Mouse (Mus musculus) layer of hippocampus, adult 18-20 months (tissue): Measurements from ENCODE around the gene Tmem82. TPM values are rescaled to one million over a fixed set of nuclear protein-coding genes. Genes with fewer than 3 reads are reported as not detected.
A peak's percentile ranks its signal among the peaks of the same experiment; 100 is the strongest.

Experiments used
- DNase-seq, 2 experiments: peaks; one replicate each; pipeline ENCODE4 v3.0.0; 2022; ENCODE audit warnings: low spot score in 2 of 2
- total RNA-seq, 2 experiments: library from RNA; stranded (reverse); gene quantifications; 2 replicates each; pipeline ENCODE4 v1.2.3; 2021

Tmem82 gene
- total RNA-seq, 2 experiments from 2014 or later = 0.32 to 0.51 TPM

GRCm38 (mm10) chr4:141617299-141617698 is 1.1 kb downstream of the Tmem82 start:
- DNase-seq = peak in 1 of 2 experiments; percentile 60

GRCm38 (mm10) chr4:141616811-141617210 is 1.6 kb downstream of the Tmem82 start:
- DNase-seq = no peak

- DNase-seq = no peak
These were observed 3.5 kb downstream of the Tmem82 start for GRCm38 (mm10) chr4:141614946-141615345.

- DNase-seq = no peak
These were observed 8.9 kb downstream of the Tmem82 start for GRCm38 (mm10) chr4:141609538-141609937.

GRCm38 (mm10) chr4:141605861-141606260 is 12.6 kb downstream of the Tmem82 start, which contains the start of gene Fblim1:
Gene Fblim1, minus strand, starts transcription at chr4:141606096.
- no peak for DNase-seq

- no peak for DNase-seq
These were observed 13.0 kb downstream of the Tmem82 start for GRCm38 (mm10) chr4:141605421-141605820.

- DNase-seq = no peak
These were observed 13.9 kb downstream of the Tmem82 start for GRCm38 (mm10) chr4:141604493-141604892.

GRCm38 (mm10) chr4:141603921-141604320 is 14.5 kb downstream of the Tmem82 start:
- DNase-seq = no peak

- no peak for DNase-seq
These were observed 15.8 kb downstream of the Tmem82 start for GRCm38 (mm10) chr4:141602523-141603223.

- DNase-seq = no peak
These were observed 17.1 kb downstream of the Tmem82 start for GRCm38 (mm10) chr4:141601148-141601862.

- no peak for DNase-seq
These were observed 18.1 kb downstream of the Tmem82 start for GRCm38 (mm10) chr4:141600364-141600763.

- DNase-seq = no peak
These were observed 18.9 kb downstream of the Tmem82 start for GRCm38 (mm10) chr4:141599251-141600141.

- no peak for DNase-seq
These were observed 19.6 kb downstream of the Tmem82 start for GRCm38 (mm10) chr4:141598894-141599250.

- no peak for DNase-seq
These were observed 20.1 kb downstream of the Tmem82 start for GRCm38 (mm10) chr4:141598199-141598893.

- DNase-seq = no peak
These were observed 21.6 kb downstream of the Tmem82 start for GRCm38 (mm10) chr4:141596700-141597328.

GRCm38 (mm10) chr4:141595605-141596268 is 22.7 kb downstream of the Tmem82 start:
- DNase-seq = no peak

- no peak for DNase-seq
These were observed 23.3 kb downstream of the Tmem82 start for GRCm38 (mm10) chr4:141595138-141595537.

- no peak for DNase-seq
These were observed 26.9 kb downstream of the Tmem82 start for GRCm38 (mm10) chr4:141591547-141591946.

GRCm38 (mm10) chr4:141583919-141584318 is 34.5 kb downstream of the Tmem82 start:
- DNase-seq = no peak

- DNase-seq = no peak
These were observed 37.4 kb downstream of the Tmem82 start for GRCm38 (mm10) chr4:141581051-141581450.
